Mouse (Mus musculus) intestine, embryonic 15.5 days (tissue): ENCODE results near the gene Ccdc136. TPM values are rescaled to one million over a fixed set of nuclear protein-coding genes. Genes with fewer than 3 reads are reported as not detected.
"Not testable (repeated sequence)": the region's sequence is repeated elsewhere in the genome, so short reads cannot be mapped to it uniquely, and the experiment has no call there.

Experiments used
- ATAC-seq: fragments of 200-750 bp; cut with Nextera tagmentation; 2 replicates; pipeline ENCODE4 v1.8.0; 2017; ENCODE audit warnings: moderate TSS enrichment, moderate library complexity
- H3K27ac ChIP-seq: fragments of 300-500 bp; sonication (generic); 2 replicates; pipeline ENCODE4 v1.5.1; 2015; ENCODE audit warnings: mild to moderate bottlenecking, inconsistent platforms
- H3K27me3 ChIP-seq: fragments of 300-500 bp; sonication (generic); replicated peaks from 2 replicates; pipeline ENCODE4 v1.6.1; 2015; ENCODE audit warnings: inconsistent platforms
- H3K36me3 ChIP-seq: fragments of 300-500 bp; sonication (generic); 2 replicates; pipeline ENCODE4 v1.6.1; 2015; ENCODE audit warnings: inconsistent platforms
- H3K4me1 ChIP-seq: fragments of 300-500 bp; sonication (generic); replicated peaks from 2 replicates; pipeline ENCODE4 v1.6.1; 2015; ENCODE audit warnings: inconsistent platforms
- H3K4me2 ChIP-seq: fragments of 300-500 bp; sonication (generic); replicated peaks from 2 replicates; pipeline ENCODE4 v1.6.1; 2015; ENCODE audit warnings: mild to moderate bottlenecking, inconsistent platforms
- H3K4me3 ChIP-seq: fragments of 300-500 bp; sonication (generic); replicated peaks from 2 replicates; pipeline ENCODE4 v1.5.1; 2015; ENCODE audit warnings: inconsistent platforms
- H3K9ac ChIP-seq: fragments of 300-500 bp; sonication (generic); 2 replicates; pipeline ENCODE4 v1.6.1; 2015; ENCODE audit warnings: inconsistent platforms
- H3K9me3 ChIP-seq: fragments of 300-500 bp; sonication (generic); 2 replicates; pipeline ENCODE4 v1.6.1; 2016; ENCODE audit warnings: inconsistent platforms
- WGBS: fragments of 180-500 bp; shearing (Covaris S2); methylation state at CpG from one replicate; pipeline ENCODE4 v1.1.7; 2015; 5-methylcytosine and 5-hydroxymethylcytosine counted together
- polyA plus RNA-seq: library from polyadenylated mRNA; unstranded; fragments of >200 nt; fragmentation: Nextera tagmentation; extraction: Ambion mirVana; gene quantifications from 2 replicates; pipeline ENCODE4 v1.2.1, GENCODE M21; 2015

Ccdc136 gene
- polyA plus RNA-seq, 1 experiment from 2014 or later: 7.7 TPM

GRCm38 (mm10) chr6:29377386-29377785 is 18.7 kb upstream of the Ccdc136 start:
- H3K4me2 ChIP-seq: no peak overlapping the region
- no peak overlapping the region for H3K27ac ChIP-seq
- ATAC-seq: no peak
- H3K27me3 ChIP-seq: no peaks in the 10 kb centered on the region
- H3K36me3 ChIP-seq: peaks cover 19% of the 10 kb centered on the region
- 94% methylated on average over 4 of the region's 4 CpGs for WGBS
- H3K4me3 ChIP-seq: no peak overlapping the region
- no peaks in the 10 kb centered on the region for H3K9me3 ChIP-seq
- H3K9ac ChIP-seq: no peak overlapping the region
- no peaks in the 10 kb centered on the region for H3K4me1 ChIP-seq

DNA sequence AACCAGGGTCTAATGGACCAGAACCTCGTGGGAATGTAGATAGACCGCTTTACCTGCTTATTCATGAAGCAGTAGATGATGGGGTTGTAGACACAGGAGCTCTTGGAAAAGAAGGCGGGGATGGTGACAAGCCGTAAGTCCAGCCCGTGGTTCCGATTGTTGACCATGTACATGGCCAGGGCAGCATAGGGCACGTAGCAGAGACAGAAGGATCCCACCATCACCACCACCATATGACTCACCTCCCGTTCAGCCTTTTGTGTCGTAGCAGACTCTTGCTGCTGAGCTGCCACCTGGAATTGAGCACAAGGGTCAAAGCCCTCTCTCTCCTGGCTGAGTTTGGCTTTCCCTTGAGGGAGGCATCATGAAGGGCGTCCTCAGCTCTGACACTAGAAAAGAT is 17.4 kb upstream of the Ccdc136 start:
- Histone ChIP-seq H3K4me1 (no peaks in the 10 kb centered on the region), H3K36me3 (peaks cover 10% of the 10 kb centered on the region), H3K27me3 (no peaks in the 10 kb centered on the region), H3K4me3 (no peak overlapping the region), H3K4me2 (no peak overlapping the region), H3K9ac (no peak overlapping the region), H3K27ac (no peak overlapping the region), H3K9me3 (no peaks in the 10 kb centered on the region)
- ATAC-seq: no peak
- WGBS: 92% methylated on average over 10 of the region's 10 CpGs

DNA sequence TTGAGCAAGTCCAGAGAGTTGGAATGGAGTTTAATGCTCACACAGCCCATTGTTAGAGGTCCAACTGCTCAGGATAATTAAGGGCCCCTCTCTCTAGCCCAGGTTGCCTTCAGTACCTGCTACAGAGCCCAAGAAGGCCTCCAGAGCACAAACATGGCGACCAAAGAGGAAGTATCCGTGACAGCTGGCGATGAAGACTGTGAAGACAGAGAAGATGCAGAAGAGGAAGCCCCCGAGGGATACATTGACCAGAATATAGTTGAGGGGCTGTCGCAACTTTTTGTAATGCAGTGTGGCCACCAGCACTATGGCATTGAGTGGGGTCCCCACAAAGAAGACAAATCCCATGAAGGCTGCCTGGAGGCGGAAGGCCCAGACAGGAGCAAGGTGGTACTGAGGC is 16.2 kb upstream of the Ccdc136 start:
- Histone ChIP-seq H3K9ac (no peak overlapping the region), H3K36me3 (peaks cover 7% of the 10 kb centered on the region), H3K4me1 (no peaks in the 10 kb centered on the region), H3K4me3 (no peak overlapping the region), H3K9me3 (no peaks in the 10 kb centered on the region), H3K4me2 (no peak overlapping the region), H3K27me3 (no peaks in the 10 kb centered on the region), H3K27ac (no peak overlapping the region)
- WGBS: 91% methylated on average over 6 of the region's 6 CpGs
- no peak for ATAC-seq

- H3K36me3 ChIP-seq: no peaks in the 10 kb centered on the region; the same call in 1 of the 2 replicates
- no peak for ATAC-seq
- H3K9ac ChIP-seq: no peak overlapping the region
- H3K27me3 ChIP-seq: no peaks in the 10 kb centered on the region
- no peak overlapping the region for H3K4me2 ChIP-seq
- H3K4me1 ChIP-seq: 0 out of 2 replicates have a peak, but pooled peaks cover under 1% of the 10 kb centered on the region
- H3K4me3 ChIP-seq: no peak overlapping the region
- WGBS: 53% methylated on average over 2 of the region's 2 CpGs
- no peaks in the 10 kb centered on the region for H3K9me3 ChIP-seq
- no peak overlapping the region for H3K27ac ChIP-seq
Observed at GRCm38 (mm10) chr6:29382442-29382841, 13.7 kb upstream of the Ccdc136 start.

GRCm38 (mm10) chr6:29388052-29388518 is 8.0 kb upstream of the Ccdc136 start, which contains the start of gene Opn1sw:
TSS of gene Opn1sw (minus strand) at chr6:29388468.
- Histone ChIP-seq H3K4me2 (peak within 1 kb of the TSS; percentile 42), H3K27ac (0 out of 2 replicates have a peak within 1 kb of the TSS, but pooled peaks have one; percentile 6), H3K9me3 (no peaks in the 10 kb centered on the region), H3K4me1 (peaks cover 7% of the 10 kb centered on the region; the same call in 1 of the 2 replicates), H3K36me3 (no peaks in the 10 kb centered on the region), H3K9ac (no peak within 1 kb of the TSS), H3K27me3 (no peaks in the 10 kb centered on the region), H3K4me3 (peak within 1 kb of the TSS; percentile 24)
- 5% methylated on average over 12 of the region's 12 CpGs for WGBS
- peak; percentile 81 for ATAC-seq

DNA sequence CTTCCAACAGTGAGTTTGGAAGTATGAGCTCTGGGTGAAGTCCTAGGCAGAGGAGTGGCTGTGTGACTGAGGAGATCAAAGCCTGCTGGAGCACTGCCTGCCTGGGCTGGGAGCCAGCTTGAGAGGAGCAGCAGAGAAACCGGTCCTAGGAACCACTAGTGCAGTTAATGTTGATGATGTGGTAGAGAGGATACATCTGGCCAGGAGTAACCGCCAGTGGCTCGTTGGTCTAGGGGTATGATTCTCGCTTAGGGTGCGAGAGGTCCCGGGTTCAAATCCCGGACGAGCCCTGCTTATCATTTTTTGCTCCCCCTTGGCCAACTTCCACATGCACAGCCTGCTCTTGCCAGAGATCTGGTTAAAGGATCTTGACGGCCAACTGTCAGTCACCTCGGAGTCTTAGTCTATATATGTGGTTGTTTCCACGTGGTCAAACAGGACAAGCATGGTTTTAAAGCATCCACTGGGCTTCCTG is 7.5 kb upstream of the Ccdc136 start:
- Histone ChIP-seq H3K4me1 (peaks cover 7% of the 10 kb centered on the region; the same call in 1 of the 2 replicates), H3K36me3 (no peaks in the 10 kb centered on the region), H3K4me2 (peak overlapping the region; percentile 42), H3K4me3 (peak overlapping the region; percentile 24), H3K9ac (no peak overlapping the region), H3K27ac (0 out of 2 replicates have a peak overlapping the region, but pooled peaks have one; percentile 6), H3K9me3 (no peaks in the 10 kb centered on the region), H3K27me3 (no peaks in the 10 kb centered on the region)
- peak; percentile 90 for ATAC-seq
- WGBS: 14% methylated on average over 11 of the region's 11 CpGs

- 49% methylated on average over 9 of the region's 9 CpGs for WGBS
- ATAC-seq: no peak
Observed at GRCm38 (mm10) chr6:29389425-29389824, 6.7 kb upstream of the Ccdc136 start.

DNA sequence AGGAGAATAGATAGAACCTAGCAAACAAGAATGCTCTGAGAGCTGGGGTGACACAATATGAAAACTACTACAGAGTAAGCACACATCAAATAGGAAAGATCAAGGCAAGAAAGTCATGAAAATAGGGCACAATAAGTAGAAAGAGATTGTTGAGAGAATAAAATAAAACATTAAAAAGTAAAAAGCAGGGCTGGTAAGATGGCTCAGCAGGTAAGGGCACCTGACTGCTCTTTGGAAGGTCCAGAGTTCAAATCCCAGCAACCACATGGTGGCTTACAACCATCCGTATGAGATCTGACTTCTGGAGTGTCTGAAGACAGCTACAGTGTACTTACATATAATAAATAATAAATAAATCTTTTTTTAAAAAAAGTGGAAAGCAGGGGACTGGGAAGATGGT is 5.6 kb upstream of the Ccdc136 start:
- H3K27me3 ChIP-seq: peaks cover 11% of the 10 kb centered on the region; the same call in 1 of the 2 replicates
- not testable (repeated sequence) for H3K9me3 ChIP-seq, H3K36me3 ChIP-seq, H3K4me1 ChIP-seq, H3K27ac ChIP-seq, H3K9ac ChIP-seq, H3K4me3 ChIP-seq, H3K4me2 ChIP-seq, ATAC-seq
- WGBS: 62% methylated on average over 1 of the region's 1 CpGs

More at GRCm38 (mm10) chr6:29389425-29389824, 6.7 kb upstream of the Ccdc136 start:
- H3K36me3 ChIP-seq: no peaks in the 10 kb centered on the region
- no peak overlapping the region for H3K4me2 ChIP-seq
- H3K9ac ChIP-seq: no peak overlapping the region
- no peak overlapping the region for H3K4me3 ChIP-seq
- no peak overlapping the region for H3K27ac ChIP-seq
- H3K4me1 ChIP-seq: peaks cover 7% of the 10 kb centered on the region; the same call in 1 of the 2 replicates
- H3K27me3 ChIP-seq: peaks cover 2% of the 10 kb centered on the region; the same call in 1 of the 2 replicates
- H3K9me3 ChIP-seq: no peaks in the 10 kb centered on the region

DNA sequence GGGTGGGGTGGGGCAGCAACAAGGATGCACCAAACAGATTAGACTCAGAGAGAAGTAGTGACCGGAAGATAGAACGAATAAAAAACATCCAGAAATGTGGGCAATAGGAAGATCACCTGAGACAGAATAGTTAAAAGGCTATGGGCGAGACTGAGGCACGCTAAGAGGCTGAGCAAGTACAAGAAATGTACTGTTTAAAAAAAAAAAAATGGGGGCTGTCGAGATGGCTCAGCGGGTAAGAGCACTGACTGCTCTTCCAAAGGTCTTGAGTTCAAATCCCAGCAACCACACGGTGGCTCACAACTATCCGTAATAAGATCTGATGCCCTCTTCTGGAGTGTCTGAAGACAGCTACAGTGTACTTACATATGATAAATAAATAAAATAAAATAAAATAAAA is 4.9 kb upstream of the Ccdc136 start:
- 69% methylated on average over 8 of the region's 8 CpGs for WGBS

DNA sequence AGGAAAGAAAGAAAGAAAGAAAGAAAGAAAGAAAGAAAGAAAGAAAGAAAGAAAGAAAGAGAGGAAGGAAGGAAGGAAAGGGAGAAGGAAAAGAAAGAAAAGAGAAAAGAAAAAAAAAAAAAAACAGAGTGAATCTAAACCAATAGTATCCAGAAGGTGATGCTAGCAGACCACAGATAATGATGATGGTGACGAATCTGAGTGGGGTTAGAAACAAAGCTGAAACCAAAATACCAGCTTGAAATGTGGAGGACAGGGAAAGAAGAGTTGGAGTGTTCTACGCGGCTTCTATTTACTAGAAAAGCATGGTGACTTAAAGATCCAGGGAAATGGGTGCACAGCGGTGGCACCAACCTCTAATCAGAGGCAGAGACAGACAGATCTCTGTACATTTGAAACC is 4.3 kb upstream of the Ccdc136 start:
- Histone ChIP-seq H3K4me2 (no peak overlapping the region), H3K36me3 (no peaks in the 10 kb centered on the region), H3K4me1 (peaks cover 14% of the 10 kb centered on the region), H3K27me3 (peaks cover 11% of the 10 kb centered on the region), H3K4me3 (no peak overlapping the region), H3K9ac (no peak overlapping the region), H3K9me3 (no peaks in the 10 kb centered on the region), H3K27ac (no peak overlapping the region)
- 66% methylated on average over 4 of the region's 4 CpGs for WGBS
- no peak for ATAC-seq

More for the DNA sequence above, 4.9 kb upstream of the Ccdc136 start:
- not testable (repeated sequence) for H3K9ac ChIP-seq, H3K4me3 ChIP-seq, ATAC-seq, H3K4me2 ChIP-seq, H3K9me3 ChIP-seq, H3K27ac ChIP-seq, H3K36me3 ChIP-seq
- H3K27me3 ChIP-seq: peaks cover 11% of the 10 kb centered on the region; the same call in 1 of the 2 replicates
- peaks cover 11% of the 10 kb centered on the region for H3K4me1 ChIP-seq

GRCm38 (mm10) chr6:29394286-29394685 is 1.8 kb upstream of the Ccdc136 start:
- Histone ChIP-seq H3K4me1 (peaks cover 7% of the 10 kb centered on the region; the same call in 1 of the 2 replicates), H3K27me3 (peaks cover 11% of the 10 kb centered on the region), H3K4me2 (no peak overlapping the region), H3K36me3 (no peaks in the 10 kb centered on the region), H3K27ac (no peak overlapping the region), H3K9me3 (no peaks in the 10 kb centered on the region), H3K9ac (no peak overlapping the region), H3K4me3 (no peak overlapping the region)
- ATAC-seq: no peak
- WGBS: 66% methylated on average over 1 of the region's 1 CpGs

GRCm38 (mm10) chr6:29396714-29397540 is 818 bp downstream of the Ccdc136 start:
- Histone ChIP-seq H3K36me3 (no peaks in the 10 kb centered on the region), H3K9ac (peak overlapping the region; percentile 53), H3K4me3 (peak overlapping the region; percentile 72), H3K27me3 (peaks cover 16% of the 10 kb centered on the region), H3K27ac (peak overlapping the region; percentile 67; the same call in 1 of the 2 replicates), H3K4me2 (peak overlapping the region; percentile 96), H3K4me1 (peaks cover 7% of the 10 kb centered on the region; the same call in 1 of the 2 replicates), H3K9me3 (no peaks in the 10 kb centered on the region)
- peak; percentile 73 for ATAC-seq
- WGBS: 7% methylated on average over 24 of the region's 24 CpGs
